Mouse (Mus musculus) adrenal gland, postnatal 36 days (tissue): ENCODE measurements at regions not wholly inside any gene's neighbourhood (a gene's known extent, or its start where the extent isn't known, plus 50 kb on each side); places are given as distances from the start of the nearest gene placed in this dataset.
A peak's percentile ranks its signal among the peaks of the same experiment; 100 is the strongest.

Experiments
- DNase-seq, 2 experiments: peaks; one replicate each; pipeline ENCODE4 v3.0.0; 2021; ENCODE audit warnings: mixed read lengths in 1 of 2

DNA sequence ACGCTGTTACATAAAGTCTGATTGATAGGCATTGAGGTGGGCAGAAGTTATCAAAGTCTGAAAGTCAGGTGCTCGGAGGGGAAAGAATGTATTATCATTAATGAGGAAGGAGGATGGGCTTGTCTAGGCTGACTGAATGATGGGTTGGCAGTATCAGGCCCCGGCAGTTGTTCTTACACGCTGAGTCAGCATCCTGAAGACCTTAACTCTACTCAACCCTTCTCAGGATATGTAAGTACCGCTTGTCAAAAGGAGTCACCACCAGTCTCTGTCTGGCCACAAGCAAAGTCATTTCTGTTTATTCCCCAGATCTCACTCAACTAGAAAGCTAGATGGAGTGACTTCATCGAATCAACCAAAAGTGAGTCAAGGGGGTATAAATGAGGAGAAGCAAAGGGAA, 90.0 kb upstream of the Phactr1 start:
- no peak for DNase-seq

DNA sequence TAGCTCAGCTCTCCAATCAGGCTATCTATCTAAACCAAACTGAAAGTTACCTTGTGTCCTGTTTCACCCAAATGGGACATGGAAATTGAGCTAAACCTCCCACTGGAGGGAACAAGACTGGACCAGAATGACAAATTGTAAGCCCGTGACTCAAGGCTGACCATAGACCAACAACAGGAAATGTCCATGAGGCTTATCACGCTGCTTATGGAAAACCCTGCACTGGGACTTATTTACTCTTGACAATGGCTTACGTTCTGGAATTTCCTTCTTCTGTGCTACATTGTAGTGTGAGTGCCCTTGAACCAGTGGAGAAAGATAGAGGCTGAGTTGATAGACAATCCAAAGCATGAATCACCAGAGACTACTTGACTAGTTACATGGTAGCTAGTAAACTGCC, 87.5 kb upstream of the Phactr1 start:
- DNase-seq = no peak

DNA sequence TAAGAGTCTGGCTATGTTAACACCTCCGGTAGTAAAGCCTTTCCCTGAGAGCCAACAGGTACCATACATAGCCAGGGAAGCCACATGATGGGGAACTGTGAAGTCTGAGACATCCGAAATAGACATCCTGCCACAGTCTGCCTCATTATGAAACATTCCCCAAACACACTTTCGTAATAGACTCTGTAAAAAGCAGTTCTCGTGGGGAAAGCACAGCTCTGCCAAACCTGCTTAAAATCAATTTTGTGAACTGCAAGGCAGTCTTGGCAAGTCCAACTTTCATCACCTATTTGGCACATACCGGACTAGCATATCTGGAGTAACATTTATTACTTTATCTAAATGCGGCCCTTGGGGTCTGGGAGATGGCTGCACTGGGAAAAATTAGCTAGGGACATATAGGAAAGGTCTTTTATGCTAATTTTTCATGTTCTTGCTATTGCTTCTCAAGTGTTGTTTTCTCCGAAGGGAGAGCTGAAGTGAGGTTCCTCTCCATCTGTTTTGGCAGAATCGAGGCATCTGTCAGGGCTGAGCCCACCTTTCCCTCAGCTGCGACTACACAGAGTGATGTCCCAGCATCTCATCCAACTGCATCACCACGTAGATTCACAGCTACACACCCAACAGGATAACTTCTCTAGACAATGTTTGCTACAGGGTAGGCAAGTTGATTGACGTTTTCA, 86.8 kb upstream of the Phactr1 start:
- no peak for DNase-seq

DNA sequence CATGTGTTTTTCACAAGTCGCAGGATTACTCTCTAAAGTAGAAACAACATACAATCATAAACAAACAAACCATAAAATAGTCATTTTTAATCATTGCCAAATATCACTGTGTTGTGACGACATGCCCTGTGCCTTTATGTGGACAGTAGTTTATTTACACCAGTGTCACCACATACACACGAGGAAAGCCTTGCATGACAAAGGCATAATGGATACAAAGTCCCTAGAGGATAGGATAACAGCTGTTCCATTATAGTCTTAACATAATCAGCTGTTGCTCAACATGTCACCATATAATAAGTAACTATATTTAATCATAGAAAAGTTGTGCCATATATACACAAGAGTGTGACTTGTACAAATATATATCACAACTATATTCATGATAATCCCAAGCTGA, 85.2 kb upstream of the Phactr1 start:
- no peak for DNase-seq

DNA sequence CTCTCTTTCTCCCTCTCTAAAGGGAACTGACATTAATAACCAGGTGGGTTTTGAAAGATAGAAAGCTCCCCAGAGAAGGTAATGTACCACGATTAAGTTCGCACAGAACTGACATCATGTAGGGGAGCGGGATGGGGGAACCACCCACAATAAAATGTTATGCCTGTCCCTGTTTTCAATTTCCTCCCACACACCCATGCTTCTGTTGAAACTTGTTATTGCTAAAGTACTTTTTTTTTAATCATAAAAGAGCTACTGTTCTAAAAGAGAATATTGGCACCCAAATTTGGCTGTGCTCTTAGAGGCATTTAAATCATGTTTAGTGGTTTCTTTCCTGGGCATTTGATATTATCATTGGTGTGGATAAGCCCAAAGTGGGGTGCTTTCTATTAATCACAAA, 82.6 kb upstream of the Phactr1 start:
- DNase-seq = no peak

DNA sequence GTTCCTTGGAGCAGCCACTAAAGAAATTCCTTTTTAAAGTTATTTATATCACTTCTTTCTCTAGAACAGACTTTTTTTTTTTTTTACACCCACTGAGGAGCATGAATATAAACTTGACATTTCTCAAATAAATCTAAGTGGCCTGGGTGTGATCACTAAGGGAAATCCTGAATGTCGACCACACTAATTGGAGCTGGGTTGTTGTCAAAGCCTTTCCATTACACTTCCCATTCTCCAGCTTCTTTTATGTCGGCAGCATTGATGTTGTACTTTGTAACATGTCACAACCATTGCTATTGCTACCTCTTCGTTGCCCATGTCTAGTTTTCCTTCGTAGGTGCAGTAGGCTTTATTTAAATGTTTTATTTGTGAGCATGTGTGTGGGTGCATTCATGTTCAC, 77.1 kb upstream of the Phactr1 start:
- DNase-seq = no peak

DNA sequence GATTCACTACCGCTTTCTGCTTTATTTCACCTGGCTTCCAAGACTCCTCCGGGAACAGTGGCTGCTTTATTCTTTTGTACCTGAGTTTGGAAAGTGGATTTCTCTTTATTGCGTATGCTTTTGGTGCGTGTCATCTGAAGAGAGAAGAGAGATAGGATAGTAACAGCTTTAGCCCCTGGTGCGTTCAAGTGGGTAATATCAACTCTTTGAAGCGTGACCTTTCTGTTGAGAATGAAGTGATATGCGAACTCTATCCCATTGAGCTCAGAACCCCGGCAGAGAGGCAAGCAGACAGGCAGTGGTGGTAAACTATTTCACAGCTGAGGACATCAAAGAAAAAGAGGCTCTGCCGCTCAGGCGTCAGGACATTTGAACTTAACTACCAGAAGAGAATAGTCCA, 72.7 kb upstream of the Phactr1 start:
- DNase-seq = no peak

DNA sequence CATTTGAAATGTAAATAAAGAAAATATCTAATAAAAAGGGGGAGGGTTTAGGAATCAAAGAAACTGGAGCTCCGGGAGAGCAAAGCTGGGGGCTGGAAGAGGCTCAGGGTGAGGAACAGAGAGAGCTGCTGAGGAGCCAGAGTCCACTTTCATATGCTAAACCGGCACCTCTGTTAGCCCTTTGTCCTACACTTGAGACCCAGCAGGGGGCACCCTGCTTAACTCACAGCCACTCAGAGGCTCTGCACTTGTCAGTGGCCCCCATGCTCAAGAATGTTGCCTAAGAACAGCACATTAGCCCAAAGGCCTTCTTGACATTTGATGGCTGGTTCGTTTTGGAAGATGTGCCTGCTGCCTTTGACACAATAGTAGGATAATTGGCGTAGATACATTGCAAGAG, 71.5 kb upstream of the Phactr1 start:
- peak; percentile 12 to 15 for DNase-seq

DNA sequence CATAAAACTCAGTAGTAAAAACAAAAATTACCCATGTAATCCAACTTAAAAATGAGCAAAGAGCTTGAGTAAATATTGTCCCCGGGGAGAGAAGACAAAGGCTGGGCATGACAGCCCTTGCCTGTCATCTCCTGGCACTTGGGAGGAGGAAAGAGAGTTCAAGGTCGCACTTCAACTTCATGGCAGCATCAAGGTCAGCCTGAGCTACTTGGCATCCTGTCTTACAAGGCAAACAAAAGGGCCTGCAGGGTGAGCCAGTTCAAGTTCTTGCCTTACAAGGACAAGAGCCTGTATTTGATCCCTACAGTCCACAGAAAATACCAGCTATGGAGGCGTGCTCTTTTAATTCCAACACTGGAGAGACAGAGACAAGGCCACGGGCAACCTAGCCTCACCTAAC, 67.1 kb upstream of the Phactr1 start:
- peak; percentile 13 to 31 for DNase-seq

DNA sequence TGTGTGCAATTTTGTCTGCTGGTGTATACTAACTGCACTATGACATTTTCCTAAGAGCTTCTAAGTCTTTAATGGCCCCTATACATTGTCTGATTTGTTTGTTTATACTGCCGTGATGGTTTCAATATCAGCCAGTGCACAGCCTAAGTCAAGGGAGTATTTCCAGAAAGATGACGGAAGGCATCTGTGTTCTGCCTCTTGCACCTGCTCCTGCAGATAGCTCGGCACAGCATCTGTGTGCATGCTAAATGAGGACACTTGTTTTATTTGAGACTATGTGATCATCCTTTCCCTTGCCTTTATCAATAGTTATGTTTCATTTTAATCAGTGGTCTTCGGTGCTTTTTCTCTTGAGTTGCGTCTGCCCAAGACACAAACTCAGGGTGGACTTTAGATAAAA, 64.6 kb upstream of the Phactr1 start:
- DNase-seq = no peak

DNA sequence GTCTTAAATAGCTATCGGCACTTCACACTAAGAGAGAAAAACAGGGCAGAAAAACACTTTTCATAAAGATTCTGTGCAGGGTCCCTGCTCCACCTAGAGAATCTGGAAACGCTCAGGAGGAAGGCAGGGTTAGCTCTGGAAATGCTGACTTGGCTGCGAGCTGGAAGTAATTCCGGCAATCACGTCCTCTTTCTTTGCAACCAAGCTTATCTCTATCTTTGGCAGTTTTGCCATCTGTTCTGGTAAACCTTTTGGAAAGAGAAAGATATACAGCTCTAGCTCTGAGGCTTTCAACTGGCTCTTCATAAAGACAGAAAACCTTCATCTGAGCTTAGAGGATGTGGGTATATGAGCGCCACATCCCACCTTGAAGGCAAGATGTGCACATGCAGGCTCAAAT, 63.2 kb upstream of the Phactr1 start:
- no peak for DNase-seq

DNA sequence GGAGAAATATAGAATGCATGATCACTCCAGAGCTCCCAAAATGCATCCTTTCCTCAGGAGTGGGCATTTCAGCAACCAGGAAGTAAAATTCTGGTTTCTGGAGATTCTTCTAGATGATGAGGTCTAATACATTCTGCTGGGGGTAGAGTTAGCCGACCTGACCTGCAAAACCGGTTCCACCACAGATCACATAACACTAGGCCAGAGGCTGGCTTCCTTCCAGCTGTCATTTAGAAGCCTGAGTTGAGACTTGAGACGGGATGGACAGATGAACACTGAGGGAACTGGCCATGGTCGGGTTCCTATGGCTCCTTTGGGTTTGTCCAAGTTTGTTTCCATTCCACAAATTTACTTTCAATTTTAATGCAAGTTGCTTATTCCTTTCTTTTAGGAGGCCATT, 62.6 kb upstream of the Phactr1 start:
- DNase-seq = no peak

DNA sequence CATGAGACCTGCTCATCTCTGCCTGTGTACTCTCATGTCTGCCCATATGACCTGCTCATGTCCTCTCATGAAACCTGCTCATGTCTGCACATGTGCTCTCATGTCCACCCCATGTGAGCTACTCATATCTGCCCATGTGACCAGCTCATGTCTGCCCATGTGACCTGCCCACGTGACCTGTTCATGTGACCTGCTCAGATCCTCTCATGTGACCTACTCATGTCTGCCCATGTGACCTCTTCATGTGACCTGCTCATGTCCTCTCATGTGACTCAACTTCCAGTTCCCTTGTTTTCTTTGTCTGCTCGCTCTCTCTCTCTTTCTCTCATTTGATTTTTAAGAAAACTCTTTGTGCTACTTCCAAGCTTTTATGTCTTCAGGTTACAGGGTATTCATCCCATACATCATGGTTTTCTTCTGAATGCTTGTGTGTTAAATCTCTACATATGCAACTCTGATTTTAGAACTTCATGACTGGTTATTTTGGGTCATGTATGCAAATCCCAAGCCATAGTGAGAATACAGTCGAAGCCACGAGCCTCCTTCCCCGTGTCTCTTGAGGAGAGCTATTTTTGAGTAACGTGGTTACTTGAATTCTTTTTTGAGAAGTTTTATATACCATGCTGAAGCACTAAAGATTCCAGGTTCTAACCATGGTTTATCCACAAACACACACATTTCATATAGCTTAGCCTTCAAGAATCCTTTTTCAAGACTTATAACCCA, 60.7 kb upstream of the Phactr1 start:
- DNase-seq = no peak

DNA sequence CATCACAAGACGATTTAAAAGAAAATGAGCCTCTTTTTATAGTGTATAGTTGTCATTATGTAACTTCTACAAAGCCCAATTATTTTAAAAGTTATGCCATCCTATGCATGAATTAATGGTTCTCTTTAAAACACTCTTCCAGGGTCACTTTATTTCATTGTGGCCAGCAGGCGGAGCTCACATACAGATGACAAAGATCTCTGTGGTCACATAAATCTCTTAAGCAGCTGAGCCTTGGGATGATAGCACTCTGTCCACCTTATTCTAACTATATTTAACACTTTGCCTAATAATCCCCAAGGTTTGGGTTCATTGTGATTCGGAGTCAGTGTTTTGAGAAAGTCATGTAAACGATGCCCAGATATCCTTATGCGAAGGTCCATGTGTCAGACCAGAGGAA, 56.9 kb upstream of the Phactr1 start:
- peak; percentile 29 to 42 for DNase-seq
